ENCODE assay signal across 9 mouse cellular contexts in the genomic region with DNA sequence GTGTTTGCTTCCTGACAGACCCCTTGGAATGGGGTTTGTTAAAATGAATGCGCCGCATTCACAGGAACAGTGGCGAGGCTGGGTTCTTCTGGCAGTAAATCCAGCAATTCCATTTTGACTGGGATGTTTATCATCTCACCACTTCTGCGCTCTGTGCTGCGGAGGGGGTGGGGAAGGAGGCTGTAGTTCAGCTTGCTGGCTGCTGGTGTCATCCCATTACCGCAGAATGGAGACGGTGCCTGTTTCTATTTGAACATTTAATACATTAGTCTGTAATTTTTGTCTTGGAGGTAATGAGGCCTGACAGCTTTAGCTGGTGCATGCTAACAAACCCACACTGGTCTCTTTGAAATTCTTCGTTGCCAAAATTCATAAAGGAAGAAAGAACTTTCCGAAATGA.
DNase-seq lines count a peak whose midpoint lies in the region; ATAC-seq and TF ChIP-seq lines count a peak whose summit lies in the region.
"Had no signal": no experiment of that assay in that cellular context is flagged by ENCODE, and none has a peak within 500 bp of the region (broad histone marks: within the 10 kb centered on the region; RNA-seq: fewer than 3 reads in every experiment).

No protein-coding gene starts in this region.

- H3K9me3 ChIP-seq in heart, embryonic 11.5 days (replicated peaks; ENCODE audit: control insufficient read depth, low read length) = no peaks in the 10 kb centered on the region
- H3K9me3 ChIP-seq in heart, embryonic 10.5 days = no peaks in the 10 kb centered on the region
- no peaks in the 10 kb centered on the region for H3K9me3 ChIP-seq in embryonic facial prominence, embryonic 12.5 days
- no peaks in the 10 kb centered on the region for H3K9me3 ChIP-seq in kidney, postnatal 0 days (replicated peaks; ENCODE audit: low read length)
- no peaks in the 10 kb centered on the region for H3K9me3 ChIP-seq in limb, embryonic 14.5 days (ENCODE audit: control insufficient read depth, low read length)
- H3K9me3 ChIP-seq: heart, embryonic 15.5 days had no signal

- no peaks in the 10 kb centered on the region for H3K36me3 ChIP-seq in heart, embryonic 11.5 days (ENCODE audit: control insufficient read depth, insufficient read depth, low read length)
- H3K36me3 ChIP-seq in heart, embryonic 10.5 days = no peaks in the 10 kb centered on the region
- no peaks in the 10 kb centered on the region for H3K36me3 ChIP-seq in embryonic facial prominence, embryonic 12.5 days
- H3K36me3 ChIP-seq in kidney, postnatal 0 days (ENCODE audit: insufficient read depth, low read length) = no peaks in the 10 kb centered on the region
- no peaks in the 10 kb centered on the region for H3K36me3 ChIP-seq in limb, embryonic 14.5 days (ENCODE audit: control insufficient read depth, insufficient read depth, low read length)
- H3K36me3 ChIP-seq: heart, embryonic 15.5 days had no signal

- H3K4me3 ChIP-seq in heart, embryonic 11.5 days (ENCODE audit: low read depth, low read length) = no peak overlapping the region
- no peak overlapping the region for H3K4me3 ChIP-seq in heart, embryonic 10.5 days
- H3K4me3 ChIP-seq in embryonic facial prominence, embryonic 12.5 days = no peak overlapping the region
- no peak overlapping the region for H3K4me3 ChIP-seq in kidney, postnatal 0 days (replicated peaks; ENCODE audit: low read depth, low read length)
- H3K4me3 ChIP-seq in limb, embryonic 14.5 days (replicated peaks; ENCODE audit: low read length) = no peak overlapping the region
- H3K4me3 ChIP-seq: heart, embryonic 15.5 days had no signal

- whole genome bisulfite sequencing in heart, embryonic 11.5 days (ENCODE audit: insufficient replicate concordance) = 50% methylated on average over 9 of the region's 9 CpGs
- 42% methylated on average over 9 of the region's 9 CpGs for WGBS in heart, embryonic 10.5 days
- WGBS in embryonic facial prominence, embryonic 12.5 days = 46% methylated on average over 9 of the region's 9 CpGs
- WGBS in kidney, postnatal 0 days = 25% methylated on average over 9 of the region's 9 CpGs
- 38% methylated on average over 9 of the region's 9 CpGs for WGBS in limb, embryonic 14.5 days

- H3K9ac ChIP-seq in heart, embryonic 11.5 days (ENCODE audit: low read depth, low read length) = no peak overlapping the region
- H3K9ac ChIP-seq in embryonic facial prominence, embryonic 12.5 days = no peak overlapping the region
- no peak overlapping the region for H3K9ac ChIP-seq in kidney, postnatal 0 days (ENCODE audit: low read depth, low read length)
- H3K9ac ChIP-seq in limb, embryonic 14.5 days (ENCODE audit: low read depth, low read length, severe bottlenecking) = no peak overlapping the region
- H3K9ac ChIP-seq: heart, embryonic 15.5 days had no signal

- TF ChIP-seq POLR2A in limb, embryonic 14.5 days (IDR thresholded peaks at IDR 0.05; ENCODE audit: borderline replicate concordance, extremely low read depth, insufficient read depth, insufficient read length) = no peak

- TF ChIP-seq CTCF in Patski (IDR thresholded peaks at IDR 0.05) = peak; percentile 35
- peak; percentile 54 for TF ChIP-seq CTCF in kidney, postnatal 0 days (IDR thresholded peaks at IDR 0.05; ENCODE audit: low read depth)

- H3K4me2 ChIP-seq in heart, embryonic 11.5 days = no peak overlapping the region
- H3K4me2 ChIP-seq in embryonic facial prominence, embryonic 12.5 days (replicated peaks) = no peak overlapping the region
- H3K4me2 ChIP-seq in kidney, postnatal 0 days (ENCODE audit: low read length) = no peak overlapping the region
- no peak overlapping the region for H3K4me2 ChIP-seq in limb, embryonic 14.5 days (replicated peaks; ENCODE audit: low read depth, low read length, severe bottlenecking)
- H3K4me2 ChIP-seq: heart, embryonic 15.5 days had no signal

- no peak overlapping the region for H3K27ac ChIP-seq in heart, embryonic 11.5 days (ENCODE audit: low read depth, low read length)
- no peak overlapping the region for H3K27ac ChIP-seq in heart, embryonic 10.5 days
- no peak overlapping the region for H3K27ac ChIP-seq in embryonic facial prominence, embryonic 12.5 days
- H3K27ac ChIP-seq in kidney, postnatal 0 days = no peak overlapping the region
- H3K27ac ChIP-seq in limb, embryonic 14.5 days (replicated peaks; ENCODE audit: low read depth, low read length) = no peak overlapping the region
- H3K27ac ChIP-seq: heart, embryonic 15.5 days had no signal

- CTCF ChIA-PET in Patski (lab: Charles Lee) = no interaction called here

- peak; percentile 39; the same call in 1 of the 2 replicates for ATAC-seq in heart, embryonic 11.5 days (replicated peaks; ENCODE audit: insufficient number of reproducible peaks, low FRiP score, low TSS enrichment)
- ATAC-seq in Patski = no peak
- ATAC-seq in embryonic facial prominence, embryonic 12.5 days (ENCODE audit: insufficient number of reproducible peaks, insufficient read depth, low FRiP score, low TSS enrichment) = 0 out of 2 replicates have a peak, but pooled peaks have one; percentile 28
- no peak for ATAC-seq in kidney, postnatal 0 days (replicated peaks; ENCODE audit: low FRiP score, low read depth)
- ATAC-seq in limb, embryonic 14.5 days (ENCODE audit: low FRiP score, low read depth) = no peak

- no peaks in the 10 kb centered on the region for H3K4me1 ChIP-seq in heart, embryonic 11.5 days (ENCODE audit: control insufficient read depth, insufficient read depth, low read length)
- no peaks in the 10 kb centered on the region for H3K4me1 ChIP-seq in heart, embryonic 10.5 days
- no peaks in the 10 kb centered on the region for H3K4me1 ChIP-seq in embryonic facial prominence, embryonic 12.5 days
- H3K4me1 ChIP-seq in kidney, postnatal 0 days (replicated peaks; ENCODE audit: insufficient read depth, low read length) = no peaks in the 10 kb centered on the region
- no peaks in the 10 kb centered on the region for H3K4me1 ChIP-seq in limb, embryonic 14.5 days (ENCODE audit: control insufficient read depth, insufficient read depth, low read length)
- H3K4me1 ChIP-seq: heart, embryonic 15.5 days had no signal

- in situ Hi-C loops in Patski (cut with MboI; ENCODE audit: low pct_unique_long_range_greater_than_20kb) = no loop called here

- no peaks in the 10 kb centered on the region for H3K27me3 ChIP-seq in heart, embryonic 11.5 days (ENCODE audit: control insufficient read depth, insufficient read depth, low read length)
- no peaks in the 10 kb centered on the region for H3K27me3 ChIP-seq in heart, embryonic 10.5 days (ENCODE audit: insufficient read depth, poor library complexity, severe bottlenecking)
- peaks cover 8% of the 10 kb centered on the region for H3K27me3 ChIP-seq in Patski
- no peaks in the 10 kb centered on the region for H3K27me3 ChIP-seq in embryonic facial prominence, embryonic 12.5 days
- no peaks in the 10 kb centered on the region for H3K27me3 ChIP-seq in kidney, postnatal 0 days (ENCODE audit: insufficient read depth, low read length)
- no peaks in the 10 kb centered on the region for H3K27me3 ChIP-seq in limb, embryonic 14.5 days (ENCODE audit: control insufficient read depth, insufficient read depth, low read length)
- H3K27me3 ChIP-seq: heart, embryonic 15.5 days had no signal

- no peak for DNase-seq in heart, embryonic 10.5 days (ENCODE audit: low spot score)
- no peak for DNase-seq in Patski (ENCODE audit: low read depth, low spot score)
- DNase-seq in kidney, postnatal 0 days (ENCODE audit: low spot score) = peak; percentile 48
- DNase-seq in limb, embryonic 14.5 days (ENCODE audit: low spot score) = peak; percentile 5
- DNase-seq in right cerebral cortex, postnatal 4 days = peak; percentile 67
- no peak for DNase-seq in gastrocnemius, postnatal 25 days

- POLR2A ChIA-PET in Patski (lab: Charles Lee) = no interaction called here

Comparison
In these comparisons a context has a peak if more than half of its experiments do, and no peak if none do; other contexts are left out.
1. ATAC-seq: peak in heart, embryonic 11.5 days (single experiment) and embryonic facial prominence, embryonic 12.5 days (single experiment); none in Patski (single experiment), kidney, postnatal 0 days (single experiment) and limb, embryonic 14.5 days (single experiment).
2. DNase-seq: peak in kidney, postnatal 0 days (single experiment), limb, embryonic 14.5 days (single experiment) and right cerebral cortex, postnatal 4 days (single experiment); none in heart, embryonic 10.5 days (single experiment), Patski (single experiment) and gastrocnemius, postnatal 25 days (single experiment).